Mouse (Mus musculus) naive thymus-derived CD4-positive, alpha-beta T cell, adult 2 months (primary cell): ENCODE data around the gene Runx2.

Source experiments
- DNase-seq: peaks from one replicate; pipeline ENCODE4 v3.0.0-alpha.2; 2011; ENCODE audit warnings: low read depth

The Runx2 gene

DNA sequence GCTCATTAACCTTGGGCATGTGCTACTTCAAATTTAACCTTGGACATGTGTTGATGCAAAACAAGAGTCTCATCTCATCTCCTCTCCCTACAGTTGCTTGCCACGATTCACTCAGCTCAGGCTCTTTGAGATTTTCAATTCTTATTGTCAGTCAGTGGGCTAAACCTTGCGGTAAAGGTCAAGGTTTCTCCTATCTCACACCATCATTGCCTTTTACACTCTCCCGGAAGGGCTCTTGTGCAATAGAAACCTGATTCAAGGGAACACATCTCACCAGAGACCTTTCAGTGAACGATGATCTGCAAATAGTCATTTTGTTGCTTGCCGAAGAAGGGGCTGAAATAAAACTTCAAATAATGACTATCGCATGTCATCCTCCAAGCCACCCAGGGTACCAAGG, 354.4 kb downstream of the Runx2 start:
- DNase-seq: no peak

DNA sequence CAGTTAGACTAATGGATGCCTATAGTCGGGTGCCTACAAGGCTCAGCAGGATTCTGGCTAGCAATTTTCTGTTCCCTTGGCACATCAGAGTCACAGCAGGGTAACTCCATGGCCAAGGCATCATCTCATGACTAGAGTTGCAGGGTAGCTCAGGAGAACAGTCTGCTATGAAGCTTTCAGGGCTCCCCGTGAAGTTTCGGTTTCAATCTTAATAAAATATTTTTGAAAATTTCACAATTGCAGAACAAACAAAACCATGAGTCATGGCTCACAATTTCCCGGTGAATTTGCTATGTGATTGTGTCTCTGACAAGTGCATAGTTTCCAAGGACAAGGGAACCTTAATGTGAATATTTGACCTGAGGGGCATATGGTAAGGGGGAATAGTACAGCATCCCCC, 355.6 kb downstream of the Runx2 start:
- DNase-seq: no peak

DNA sequence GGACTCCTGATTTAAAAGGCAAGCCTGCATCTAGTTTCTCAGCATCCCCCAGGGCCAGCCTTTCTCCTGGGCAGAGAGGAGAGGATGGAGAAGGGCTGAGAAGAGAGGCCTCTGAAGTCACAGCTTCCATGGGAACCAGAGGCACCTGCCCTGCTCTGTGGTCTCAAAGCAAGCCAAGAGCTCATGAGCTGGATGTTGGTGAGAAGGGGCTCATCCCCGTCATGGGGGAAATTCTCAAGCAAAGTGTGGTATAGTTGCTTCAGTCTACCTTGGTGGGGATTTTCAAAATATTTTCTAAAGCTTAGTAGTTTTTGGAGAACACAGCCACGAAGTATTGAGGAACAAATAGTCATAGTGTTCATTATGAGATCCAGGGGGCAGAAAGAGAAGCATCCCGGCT, 357.9 kb downstream of the Runx2 start:
- no peak for DNase-seq

DNA sequence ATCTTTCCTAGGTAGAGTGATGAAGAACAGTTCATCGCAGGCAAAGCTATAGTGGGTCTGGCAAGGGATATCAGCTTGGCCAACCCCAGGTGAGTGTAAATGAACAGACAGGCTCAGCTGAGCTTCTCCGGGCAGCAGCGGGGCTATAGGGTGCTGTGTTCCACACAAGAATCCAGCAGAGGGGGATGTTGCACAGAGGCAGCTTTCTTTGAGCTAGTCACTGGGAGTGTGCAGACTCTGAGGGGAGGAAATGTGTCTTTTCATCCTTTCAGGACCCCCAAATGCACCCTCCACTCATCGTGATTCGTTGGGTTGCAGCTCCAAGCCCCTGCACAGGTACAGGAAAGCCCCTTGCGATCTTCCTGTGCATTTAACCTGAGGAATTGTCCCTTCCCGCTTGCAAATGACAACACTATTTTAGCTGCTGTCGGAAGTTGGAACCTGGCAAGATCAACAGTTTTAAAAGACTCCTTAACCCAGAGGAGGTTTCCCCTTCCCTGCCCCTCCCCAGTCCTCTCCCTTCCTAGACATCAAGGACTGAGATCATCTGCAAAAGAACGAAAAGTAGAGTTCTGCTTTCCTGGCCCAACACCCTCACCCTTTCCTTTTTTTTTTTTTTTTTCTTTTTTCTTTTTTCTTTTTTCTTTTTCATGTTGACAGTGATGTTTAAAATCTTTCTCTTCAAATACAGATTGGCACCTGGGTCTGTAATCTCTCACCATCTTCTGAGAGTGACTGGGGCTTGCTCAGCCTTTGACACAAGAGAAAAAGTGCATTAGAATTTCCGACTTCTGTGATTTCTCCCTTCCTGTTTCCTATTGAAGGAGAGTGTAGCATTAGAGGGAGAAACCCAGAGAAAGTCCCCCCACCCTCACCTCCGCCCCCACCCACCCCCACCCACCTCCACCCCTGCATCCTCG, 358.7 kb downstream of the Runx2 start:
- peak; percentile 63 for DNase-seq

DNA sequence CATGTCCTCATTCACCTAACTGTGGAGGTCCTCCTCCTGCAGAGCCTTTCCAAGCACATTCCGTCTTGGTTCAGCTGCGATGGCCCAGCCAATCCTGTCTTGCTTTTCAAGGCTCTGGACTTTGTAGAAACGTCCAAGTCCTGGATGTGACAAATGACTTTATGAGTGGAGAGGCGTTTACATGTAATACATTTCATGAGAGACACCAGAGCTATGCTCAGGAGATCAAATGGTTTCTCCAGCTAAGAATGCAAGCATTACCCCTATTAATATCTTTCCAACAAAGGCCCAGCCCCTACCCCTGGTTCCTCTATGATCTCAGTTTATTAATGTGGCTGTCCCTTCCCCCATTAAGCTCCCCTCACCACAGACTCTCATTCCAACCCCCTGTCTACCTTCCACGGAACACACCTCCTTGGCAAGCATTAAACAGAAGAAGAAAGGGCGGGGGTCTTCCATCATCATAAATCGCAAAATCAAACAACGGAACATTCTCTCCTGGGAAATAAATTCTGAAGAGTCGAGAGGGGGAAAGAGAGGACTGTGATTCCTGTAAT, 364.6 kb downstream of the Runx2 start:
- no peak for DNase-seq
